Mouse (Mus musculus) heart, adult 11 months (tissue): Measurements from ENCODE around the gene Ryk.
"Not testable (repeated sequence)": the region's sequence is repeated elsewhere in the genome, so short reads cannot be mapped to it uniquely, and the experiment has no call there.

Source experiments
- DNase-seq: peaks from one replicate; pipeline ENCODE4 v3.0.0; 2022

Gene Ryk

DNA sequence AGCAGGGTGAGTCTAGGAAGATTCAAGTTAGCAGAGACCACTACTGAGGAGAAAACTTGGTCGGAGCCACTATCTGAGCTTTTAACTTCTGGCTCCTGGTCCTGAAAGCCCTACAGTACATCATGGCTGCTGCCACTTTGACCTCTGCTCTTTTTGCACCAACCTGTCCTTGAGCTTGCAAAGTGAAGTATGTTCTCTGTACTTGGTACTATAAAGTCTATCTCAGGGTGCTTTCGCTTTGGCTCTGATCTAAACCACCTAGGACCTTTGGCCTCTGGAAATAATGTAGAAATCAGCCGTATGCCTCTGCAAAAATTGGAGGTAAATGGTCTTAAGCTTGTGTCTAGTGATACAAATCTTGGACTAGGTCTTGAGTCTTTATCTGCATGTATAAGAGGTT lies 76.8 kb downstream of the Ryk start:
- no peak for DNase-seq

DNA sequence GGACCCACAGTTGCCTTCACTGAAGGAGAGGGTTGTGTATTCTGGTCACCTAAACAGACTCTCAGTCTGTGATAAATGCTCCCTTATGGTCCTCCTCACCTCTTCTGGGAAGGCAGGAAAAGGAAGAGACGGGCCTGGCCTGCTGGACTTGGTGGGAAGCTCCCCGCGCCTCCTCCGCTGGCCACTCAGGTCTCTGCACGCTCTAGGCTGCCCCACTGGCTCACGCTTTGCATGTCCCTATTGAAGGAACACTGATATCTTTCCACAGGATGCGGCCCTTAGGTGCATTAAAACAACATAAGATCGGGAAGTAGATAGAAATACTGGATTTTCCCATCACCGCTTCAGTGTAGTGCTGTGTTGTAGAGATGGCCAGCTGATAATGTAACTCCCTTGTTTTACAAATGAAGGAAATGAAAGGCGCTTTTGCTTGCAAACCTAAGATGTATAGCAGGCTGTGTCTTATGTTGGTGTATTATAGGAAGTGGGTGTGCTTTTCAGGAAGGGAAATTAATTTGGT lies 77.9 kb downstream of the Ryk start:
- peak; percentile 90 for DNase-seq

DNA sequence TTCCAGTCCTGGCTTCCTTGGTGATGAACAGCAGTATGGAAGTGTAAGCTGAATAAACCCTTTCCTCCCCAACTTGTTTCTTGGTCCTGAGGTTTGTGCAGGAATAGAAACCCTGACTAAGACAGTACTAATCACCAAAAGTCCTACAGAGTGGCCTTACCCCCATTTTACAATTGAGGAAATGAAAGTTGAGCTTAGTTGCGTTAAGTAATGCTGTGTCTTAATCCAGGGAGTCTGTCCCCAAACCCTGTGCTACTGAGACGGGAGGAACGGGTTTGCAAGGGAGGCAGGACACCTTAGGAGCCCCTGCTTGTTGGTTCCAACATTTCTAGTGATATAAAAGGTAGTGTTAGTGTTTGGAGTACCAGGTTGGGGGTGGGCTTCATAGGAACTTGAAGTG lies 78.9 kb downstream of the Ryk start:
- not testable (repeated sequence) for DNase-seq

DNA sequence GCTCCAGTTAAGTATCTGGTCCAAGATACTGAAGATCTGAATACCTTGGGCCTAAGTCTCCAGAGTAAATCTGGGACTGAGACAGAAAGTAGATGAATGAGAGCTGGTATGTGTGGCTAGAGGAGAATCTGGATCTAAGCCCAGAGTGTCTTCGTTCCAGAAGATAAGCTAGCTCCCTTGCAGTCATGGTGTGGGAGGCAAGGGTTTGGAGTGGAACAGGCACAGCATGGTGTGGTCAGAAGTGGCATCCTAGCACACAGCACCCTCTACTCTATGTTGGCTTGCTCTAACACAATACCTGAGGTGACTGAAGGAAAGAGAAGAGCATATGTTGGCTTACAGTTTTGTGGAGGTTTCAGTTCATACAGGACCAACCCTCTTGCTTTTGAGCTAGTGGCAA lies 79.9 kb downstream of the Ryk start:
- peak; percentile 95 for DNase-seq

DNA sequence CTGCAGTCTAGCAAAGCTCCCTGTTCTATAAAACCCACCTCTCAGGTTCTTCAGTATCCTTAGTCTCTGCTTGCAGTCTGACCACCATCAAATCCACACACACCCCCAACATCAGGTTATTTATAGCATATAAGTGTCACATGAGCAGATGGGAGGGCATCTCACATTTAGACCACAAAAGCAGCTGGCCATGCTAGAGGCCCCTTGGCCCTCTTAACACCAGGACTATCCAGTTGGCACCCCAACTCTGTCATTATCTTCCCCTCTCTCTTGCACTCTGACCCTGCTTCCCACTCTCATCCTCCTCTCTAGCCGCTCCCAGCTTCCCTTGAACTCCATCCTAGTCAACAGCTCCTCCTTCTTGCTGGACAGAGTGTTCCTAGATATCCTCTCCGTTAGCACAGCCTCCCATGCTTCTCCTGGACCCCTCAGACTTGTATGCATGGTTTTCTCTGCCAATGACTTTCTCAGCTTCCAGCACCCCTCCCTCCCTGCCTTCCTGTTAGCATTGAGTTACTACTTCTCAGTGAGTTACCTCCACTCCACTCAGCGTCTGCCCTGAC lies 80.7 kb downstream of the Ryk start:
- peak; percentile 96 for DNase-seq

DNA sequence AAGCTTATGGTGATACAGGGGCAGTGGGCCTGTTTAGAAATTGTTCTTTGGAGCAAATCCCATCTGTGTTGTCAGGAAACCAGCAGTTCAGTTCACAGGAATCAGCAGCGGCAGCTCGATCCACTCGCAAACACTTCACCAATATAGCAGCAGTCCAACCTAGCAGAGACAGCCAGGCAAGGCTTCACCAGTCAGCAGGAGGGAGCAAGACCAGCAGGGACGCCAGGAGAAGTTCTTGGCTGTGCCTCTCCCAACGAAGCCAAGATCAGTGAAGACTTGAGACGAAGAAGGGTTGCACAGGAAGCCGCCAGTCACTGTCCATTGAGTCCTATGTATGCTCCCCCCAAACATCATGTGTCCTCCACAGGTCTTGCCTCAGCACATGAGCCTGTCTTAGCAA lies 81.4 kb downstream of the Ryk start:
- peak; percentile 91 for DNase-seq

DNA sequence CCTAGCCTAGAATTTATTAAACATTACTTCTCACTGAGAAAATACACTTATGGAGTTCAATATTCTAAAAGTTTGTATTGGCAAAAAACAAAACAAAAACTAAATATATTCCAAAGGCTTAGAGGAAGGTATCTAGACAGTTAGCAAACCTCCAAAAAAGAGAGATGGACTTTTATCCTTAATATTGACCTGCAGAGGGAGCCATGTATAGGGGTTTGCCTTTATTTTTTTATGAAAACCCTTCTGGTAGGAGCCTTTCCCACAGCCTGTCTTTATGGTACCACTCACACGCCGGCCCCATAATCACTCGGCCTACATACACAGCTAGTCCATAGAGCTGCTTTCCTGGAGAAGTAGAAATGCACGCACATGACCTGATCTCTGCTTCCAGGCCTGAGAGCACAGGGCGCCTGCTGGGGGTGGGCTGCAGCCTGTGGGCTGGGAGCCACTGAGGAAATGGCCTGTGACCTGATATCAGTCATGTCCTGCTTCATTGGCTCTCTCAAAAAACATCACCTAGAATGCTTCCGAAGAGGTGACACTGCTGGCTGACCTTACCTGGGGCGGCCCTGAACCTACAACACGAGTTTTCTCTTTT lies 82.9 kb downstream of the Ryk start:
- peak; percentile 94 for DNase-seq

DNA sequence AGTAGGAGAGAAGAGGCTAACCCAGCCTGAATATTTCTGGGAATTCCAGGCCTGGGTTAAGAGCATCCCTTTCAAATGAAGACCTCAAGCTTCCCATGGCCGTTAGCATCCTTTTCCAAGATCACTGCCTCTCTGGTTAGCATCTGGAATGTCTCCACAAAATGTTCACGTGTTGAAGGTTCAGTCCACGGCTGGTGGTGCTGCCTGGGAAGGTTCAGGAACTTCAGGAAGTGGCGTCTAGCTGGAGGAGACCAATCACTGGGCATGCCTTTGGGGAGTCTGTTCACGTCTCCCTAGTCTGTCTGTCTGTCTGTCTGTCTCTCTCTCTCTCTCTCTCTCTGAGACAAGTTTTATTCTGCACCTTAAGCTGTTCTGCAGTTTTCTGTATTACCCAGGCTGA lies 84.8 kb downstream of the Ryk start:
- peak; percentile 68 for DNase-seq

DNA sequence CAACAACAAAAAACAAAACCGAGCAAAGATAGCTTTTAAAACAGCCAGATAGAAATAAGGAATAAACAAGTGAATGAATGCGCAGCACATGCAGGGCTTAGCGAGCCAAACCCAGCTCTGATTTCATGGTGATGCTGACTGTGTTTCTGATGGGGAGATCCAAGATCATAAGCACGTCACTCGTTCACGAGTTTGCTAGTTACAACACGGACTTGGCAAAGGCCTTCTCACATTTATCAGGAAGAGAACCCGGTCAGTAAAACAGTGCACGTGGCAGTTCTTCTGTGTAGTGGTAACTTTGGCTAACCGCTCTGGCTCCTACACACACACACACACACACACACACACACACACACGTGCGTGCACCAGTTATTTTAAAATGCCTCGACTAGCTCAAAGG lies 87.1 kb downstream of the Ryk start:
- DNase-seq, result peak; percentile 89

DNA sequence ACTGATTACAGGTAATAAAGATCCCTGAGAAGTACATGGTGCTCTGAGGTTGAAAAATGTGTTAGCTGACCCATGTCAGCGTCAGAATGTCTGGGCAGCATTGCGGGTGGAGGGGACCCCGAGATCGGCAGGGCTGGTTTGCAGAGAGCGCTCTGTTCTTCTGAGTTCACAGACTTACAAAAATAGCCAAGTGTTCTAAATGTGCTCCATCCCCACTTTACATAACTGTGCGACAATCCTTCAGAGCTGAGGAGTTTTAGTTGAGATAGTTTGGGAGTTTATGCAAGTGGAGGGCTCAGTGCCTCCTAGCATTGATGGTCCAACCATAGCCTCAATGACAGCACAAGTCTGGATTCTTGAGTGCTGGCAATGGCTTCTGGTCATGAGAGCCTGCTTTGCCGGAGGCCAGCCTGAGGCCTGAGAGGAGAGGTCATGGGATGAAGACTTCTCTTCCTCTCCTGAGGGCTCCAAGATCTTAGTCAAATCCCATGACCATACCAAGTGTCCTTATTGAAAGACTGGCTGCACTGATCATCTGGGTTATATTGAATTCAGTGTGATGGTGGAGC lies 88.2 kb downstream of the Ryk start:
- DNase-seq, result peak; percentile 73

DNA sequence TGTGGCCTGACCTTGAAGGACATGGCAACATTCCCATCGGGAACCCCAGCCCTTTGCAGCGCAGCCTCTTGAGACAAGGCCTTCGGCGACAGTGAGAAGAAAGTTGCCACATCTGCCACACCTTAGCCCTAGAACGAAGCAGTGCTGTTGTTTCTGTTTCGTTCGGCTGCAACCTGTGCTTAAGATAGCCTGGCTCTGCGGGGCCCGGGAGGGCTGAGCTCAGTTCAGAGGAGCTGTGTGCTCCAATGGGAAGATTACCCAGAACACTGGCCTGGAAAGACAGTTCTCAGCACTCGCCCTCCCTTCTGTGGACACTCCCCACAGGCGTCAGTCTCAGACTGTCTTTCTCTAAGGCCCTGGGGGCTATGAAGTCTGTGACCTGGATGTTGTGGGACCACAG lies 89.1 kb downstream of the Ryk start:
- peak; percentile 82 for DNase-seq

DNA sequence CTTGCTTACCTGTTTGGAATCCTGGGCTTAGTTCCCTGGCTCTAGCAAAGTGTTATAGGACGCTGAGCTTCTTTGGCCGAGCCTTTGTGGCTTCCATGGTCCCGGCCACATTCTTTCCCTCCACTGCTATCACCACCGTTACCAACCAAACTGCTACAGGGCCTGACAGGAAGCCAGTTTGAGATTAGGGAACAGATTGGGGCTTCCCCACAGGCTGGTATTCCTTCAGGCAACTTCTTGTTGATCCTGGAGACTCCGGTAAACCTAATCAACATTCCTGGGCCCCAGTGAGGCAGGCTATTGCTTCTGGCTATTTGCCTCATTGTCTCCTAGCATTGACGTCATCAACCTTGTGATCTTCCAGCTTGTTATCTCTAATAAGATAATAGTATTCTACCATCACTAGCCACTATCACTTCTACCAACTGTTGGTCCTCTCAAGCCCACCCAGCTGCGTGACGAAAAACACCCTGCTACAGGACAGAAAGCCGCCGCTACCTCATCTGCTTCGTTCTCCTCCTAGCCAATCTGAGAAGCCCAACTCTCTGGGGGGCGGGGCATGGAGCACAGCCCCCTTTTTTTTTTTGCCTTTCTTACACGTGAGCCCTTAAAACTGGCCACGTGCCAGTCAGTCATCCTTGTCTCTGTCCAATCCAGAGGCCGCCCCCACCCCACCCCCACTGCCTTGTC lies 90.1 kb downstream of the Ryk start:
- peak; percentile 92 for DNase-seq

DNA sequence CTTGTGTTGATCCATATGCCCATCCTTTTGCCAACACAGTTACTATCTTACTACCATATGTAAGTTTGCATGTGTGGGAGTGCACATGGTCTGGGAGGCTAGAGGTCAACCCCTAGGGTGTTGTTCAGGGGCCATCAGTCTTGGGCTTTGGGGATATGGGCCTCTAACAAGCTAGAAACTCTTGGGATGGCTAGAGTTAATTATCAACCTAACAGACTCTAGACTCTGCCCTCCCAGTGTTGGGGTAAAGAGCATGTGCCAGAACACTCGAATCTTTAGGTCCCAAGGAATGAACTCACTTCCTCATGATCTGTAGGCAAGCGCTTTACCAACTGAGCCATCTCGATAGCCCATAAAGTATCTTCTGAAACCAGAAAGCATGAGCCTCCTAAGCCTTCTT lies 91.4 kb downstream of the Ryk start:
- peak; percentile 51 for DNase-seq

DNA sequence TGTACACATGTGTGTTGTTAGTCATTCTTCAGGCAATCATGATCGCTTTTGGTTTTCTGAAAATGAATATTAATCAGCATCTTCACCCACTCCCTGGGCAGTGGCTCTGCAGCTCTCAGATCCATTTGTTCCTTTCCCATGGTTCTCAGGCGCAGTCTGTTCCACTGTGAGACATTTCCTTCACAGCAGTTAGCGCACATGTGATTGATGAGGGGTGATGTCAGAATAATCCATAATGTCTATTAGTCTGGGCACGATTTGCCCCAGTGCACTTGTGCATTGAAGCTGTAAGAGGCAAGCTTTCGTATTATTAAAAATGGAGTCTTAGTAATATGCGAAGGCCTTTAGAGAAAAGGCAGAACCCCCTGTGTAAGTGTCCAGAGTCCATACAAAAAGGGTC lies 95.1 kb downstream of the Ryk start:
- DNase-seq, result peak; percentile 60

DNA sequence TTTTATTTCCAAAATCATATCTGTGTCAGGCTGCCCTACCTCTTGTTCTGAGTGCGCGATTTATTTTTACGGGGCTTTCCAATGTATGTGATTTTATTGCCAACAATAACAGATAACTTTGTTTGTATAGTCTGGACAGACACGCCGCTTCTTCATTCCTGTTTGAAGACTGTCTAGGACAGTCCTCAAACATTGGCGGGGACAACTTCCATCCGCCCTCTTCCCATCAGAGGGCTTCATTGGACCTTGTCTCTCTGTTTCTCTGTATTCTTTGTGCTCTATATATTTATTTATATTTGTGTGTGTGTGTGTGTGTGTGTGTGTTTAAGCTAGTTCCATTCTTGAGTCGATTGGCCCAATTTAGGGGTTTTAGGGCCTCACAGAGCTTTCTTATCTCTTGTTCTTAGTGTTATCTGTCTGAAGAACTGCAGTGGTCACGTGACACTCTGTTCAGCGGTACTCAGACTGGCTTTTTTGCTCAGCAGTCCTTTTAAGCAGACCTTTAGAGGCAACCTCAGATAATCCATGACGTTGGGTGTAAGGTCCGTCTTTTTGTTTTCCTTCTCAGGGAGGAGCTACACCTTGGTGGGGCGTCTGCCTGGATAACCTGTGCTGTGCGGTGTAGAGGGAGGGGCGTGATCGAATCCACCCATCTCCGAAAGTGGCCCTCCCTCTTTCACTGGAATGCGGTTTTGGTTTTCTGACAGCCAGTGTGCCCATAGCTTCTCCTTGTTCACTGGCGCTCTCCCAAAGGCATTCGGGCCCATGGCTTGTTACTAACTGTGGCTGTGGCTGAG lies 99.4 kb downstream of the Ryk start:
- DNase-seq, result peak; percentile 74

DNA sequence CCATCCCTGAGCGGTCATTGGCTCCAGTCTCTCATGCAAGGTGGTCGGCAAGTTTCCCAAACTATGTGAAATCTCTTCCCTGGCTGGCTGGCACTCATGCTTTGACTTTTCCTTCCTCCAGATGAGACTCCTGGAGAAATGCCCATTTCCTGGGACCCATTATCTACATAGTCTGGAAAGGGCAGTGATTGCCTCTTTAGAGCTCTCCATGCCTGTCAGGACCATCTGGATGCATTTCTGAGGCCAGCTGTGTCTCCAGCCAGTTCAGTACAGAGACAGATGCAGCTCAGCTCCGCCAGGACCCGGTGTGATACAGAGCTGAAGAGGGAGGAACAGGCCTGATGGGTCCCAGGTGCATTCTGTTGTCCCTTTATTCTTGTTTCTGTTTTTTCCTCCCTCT lies 107.5 kb downstream of the Ryk start:
- DNase-seq, result peak; percentile 68

DNA sequence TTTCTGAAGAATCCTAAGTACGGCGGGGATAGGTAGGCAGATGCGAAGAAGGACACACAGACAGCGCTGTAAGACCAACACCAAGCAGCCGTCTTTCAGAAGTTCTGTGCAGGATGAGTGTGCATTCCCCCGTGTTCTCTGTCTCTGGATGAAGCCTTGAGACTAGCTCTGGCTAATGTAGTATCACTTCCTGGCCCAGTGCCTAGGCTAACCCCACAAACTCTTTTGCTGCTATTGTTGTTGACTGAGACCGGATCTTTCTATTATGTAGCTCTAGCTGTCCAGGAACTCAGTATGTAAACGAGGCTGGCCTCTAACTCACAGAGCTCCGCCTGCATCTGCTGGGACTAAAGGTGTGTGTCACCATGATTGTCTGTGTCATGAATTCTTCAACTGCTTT lies 110.2 kb downstream of the Ryk start:
- DNase-seq, result peak; percentile 73

DNA sequence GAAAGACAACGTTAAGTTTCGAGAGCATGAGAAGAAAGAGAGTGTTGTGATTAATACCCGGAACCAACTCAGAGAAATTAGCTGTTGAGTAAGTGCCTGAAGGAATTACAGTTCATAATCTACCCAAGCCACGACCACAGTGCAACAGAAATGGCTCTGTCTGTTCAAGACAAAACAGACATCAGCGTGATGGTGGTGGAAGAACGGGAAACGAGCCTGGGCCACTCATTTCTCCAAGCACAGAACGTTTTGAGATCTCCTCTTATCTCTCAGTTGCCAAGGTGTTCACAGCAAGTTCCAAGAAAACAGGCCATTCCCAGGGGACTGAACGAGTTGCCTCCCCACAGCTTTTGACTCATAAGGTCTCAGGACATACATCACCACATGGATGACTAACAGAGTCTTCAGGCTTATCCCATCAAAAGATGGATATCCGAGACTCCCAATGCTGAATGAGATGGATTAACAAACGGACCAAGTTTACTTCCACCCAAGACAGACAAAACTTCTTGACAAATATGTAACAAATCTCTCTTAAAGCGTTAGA lies 111.8 kb downstream of the Ryk start:
- peak; percentile 44 for DNase-seq

DNA sequence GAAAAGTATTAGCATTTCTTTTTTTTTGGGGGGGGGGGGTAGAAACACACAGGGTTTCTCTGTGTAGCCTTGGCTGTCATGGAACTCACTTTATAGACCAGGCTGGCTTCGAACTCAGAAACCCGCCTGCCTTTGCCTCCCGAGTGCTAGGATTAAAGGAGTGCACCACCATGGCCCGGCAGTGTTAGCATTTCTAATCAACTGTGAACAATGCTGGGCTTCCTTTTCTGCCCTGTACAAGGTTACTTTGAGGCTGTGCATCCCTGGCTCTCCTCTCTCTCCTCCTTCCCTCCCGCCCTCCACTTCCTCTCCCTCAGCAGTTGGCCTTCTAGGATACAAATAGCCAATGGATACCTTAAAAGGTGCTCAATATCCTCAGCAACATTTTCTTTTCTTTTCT lies 114.0 kb downstream of the Ryk start:
- peak; percentile 36 for DNase-seq

DNA sequence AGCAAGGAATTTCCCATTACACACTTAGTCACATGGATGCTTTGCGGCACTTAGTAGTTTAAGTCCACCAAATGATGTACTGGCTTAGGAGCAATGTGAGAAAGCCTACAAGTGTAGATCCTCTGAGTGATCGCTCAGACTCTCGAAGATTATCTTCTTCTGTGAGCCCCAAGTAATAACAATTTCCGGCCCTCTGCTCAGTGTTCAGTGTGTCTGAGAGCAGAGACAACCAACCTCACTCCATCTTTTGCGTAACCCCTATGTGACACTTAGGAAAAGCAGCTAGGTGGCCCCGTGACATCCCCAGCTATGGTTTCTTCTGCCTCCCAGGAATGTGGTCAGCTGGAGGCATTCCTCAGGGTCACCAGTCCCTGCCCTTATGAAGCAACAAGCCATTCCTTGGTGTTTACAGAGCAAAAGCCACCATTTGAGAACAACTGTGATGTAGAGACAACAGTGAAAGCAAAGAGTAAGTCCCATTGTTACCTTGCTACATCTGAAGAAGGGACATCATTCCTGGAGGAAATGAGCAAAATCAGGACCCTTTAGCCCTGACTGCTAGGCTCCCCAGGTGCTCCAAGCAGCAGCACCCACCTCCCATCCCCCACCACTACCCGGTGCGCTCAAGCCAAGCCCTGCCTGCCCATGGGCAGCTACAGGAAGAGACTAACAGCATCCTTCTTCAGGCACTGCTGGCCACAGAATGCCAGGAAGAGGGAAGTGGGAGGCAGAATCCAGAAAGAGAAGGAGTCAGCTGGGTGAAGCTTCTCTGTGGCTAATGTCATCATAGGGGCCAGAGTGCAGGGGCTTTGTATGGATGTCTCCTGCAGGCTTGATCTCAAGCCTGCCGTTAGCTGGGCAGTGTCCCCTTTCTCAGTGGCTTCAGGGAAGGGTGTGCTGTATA lies 116.6 kb downstream of the Ryk start:
- peak; percentile 69 for DNase-seq

DNA sequence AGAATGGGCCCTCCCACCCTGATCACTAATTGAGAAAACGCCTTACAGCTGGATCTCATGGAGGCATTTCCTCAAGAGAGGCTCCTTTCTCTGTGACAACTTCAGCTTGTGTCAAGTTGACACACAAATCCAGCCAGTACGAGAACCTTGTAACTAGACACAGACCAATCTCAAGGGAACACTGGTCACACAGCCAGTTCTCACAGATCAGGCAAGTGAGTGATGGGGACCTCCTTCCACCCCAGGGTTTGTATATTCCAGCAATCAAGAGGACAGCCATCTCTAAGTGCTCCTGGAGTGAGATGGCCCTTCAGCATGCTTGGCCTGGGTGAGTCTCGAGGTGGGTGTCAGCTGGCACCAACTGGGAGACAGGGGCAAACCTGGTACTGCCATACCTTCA lies 121.1 kb downstream of the Ryk start:
- peak; percentile 74 for DNase-seq
